Mouse (Mus musculus): ENCODE results near the gene Ehf.

Gene Ehf

GRCm38 (mm10) chr2:103310663-103311062 is 7.6 kb upstream of the Ehf start:
- POLR2A ChIA-PET = interaction anchor here in 1 of 4 experiments (0.7 to 1.8 kb wide), 3 partner anchors 10 to 16 kb away, joined by 3 to 4 read pairs (median 3); no protein-coding TSS in a partner anchor
- CTCF ChIA-PET = no interaction called here

GRCm38 (mm10) chr2:103306686-103307085 is 3.6 kb upstream of the Ehf start:
- CTCF ChIA-PET = no interaction called here
- POLR2A ChIA-PET = no interaction called here

DNA sequence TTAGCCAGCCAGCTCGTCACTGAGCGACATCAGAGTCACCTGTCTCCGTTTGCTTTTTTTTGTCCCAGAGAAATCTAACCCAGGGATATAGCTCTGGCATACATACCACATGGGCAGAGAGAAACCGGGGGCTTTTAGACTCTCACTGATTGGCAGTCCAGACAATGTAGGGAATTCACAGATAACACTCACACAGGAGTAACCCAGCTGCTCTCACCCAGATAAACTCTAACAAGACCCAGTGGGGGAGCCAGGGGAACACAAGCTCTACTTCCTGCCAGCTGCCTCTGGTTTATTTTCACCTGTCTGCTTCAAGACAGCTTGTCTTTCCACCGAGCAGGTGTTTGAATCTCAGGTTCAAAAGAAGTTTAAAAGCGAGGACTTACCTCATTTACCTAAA is 409 bp downstream of the Ehf start:
- CTCF ChIA-PET = interaction anchor here in 1 of 4 experiments (0.9 kb wide), 1 partner anchor 45 kb away, joined by 4 read pairs; no protein-coding TSS in a partner anchor
- POLR2A ChIA-PET = interaction anchor here in 1 of 4 experiments (2.1 kb wide), 1 partner anchor 14 kb away, joined by 7 read pairs; no protein-coding TSS in a partner anchor

GRCm38 (mm10) chr2:103298711-103299463 is 4.2 kb downstream of the Ehf start:
- ChIA-PET CTCF (interaction anchor here in 1 of 4 experiments (0.6 kb wide), 1 partner anchor 575 kb away, joined by 3 read pairs; no protein-coding TSS in a partner anchor), POLR2A (interaction anchor here in 1 of 4 experiments (0.9 kb wide), 1 partner anchor 182 kb away, joined by 3 read pairs; no protein-coding TSS in a partner anchor)

DNA sequence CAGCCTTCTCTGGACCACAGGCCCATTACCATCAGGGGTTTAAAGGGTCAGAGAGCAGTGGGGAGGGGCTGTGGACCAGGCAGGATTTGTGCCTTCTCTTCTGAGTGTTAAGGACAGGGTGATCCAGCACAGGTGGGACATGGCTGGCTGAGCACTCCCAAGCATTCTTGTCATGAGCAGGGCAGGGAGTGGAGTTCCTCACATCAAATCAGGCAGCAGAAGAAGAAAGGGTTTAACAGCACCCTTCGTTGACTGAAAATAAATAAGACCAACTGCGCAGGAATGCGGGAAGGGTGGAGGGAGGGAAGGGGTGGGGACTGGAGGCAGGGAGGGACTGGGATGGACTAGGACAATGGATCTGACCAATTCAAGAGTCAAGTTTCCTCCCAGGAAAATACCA is 8.6 kb downstream of the Ehf start:
- CTCF ChIA-PET = no interaction called here
- POLR2A ChIA-PET = interaction anchor here in 2 of 4 experiments (1.4 kb wide), 2 partner anchors 10 to 17 kb away, joined by 3 to 4 read pairs; no protein-coding TSS in a partner anchor

DNA sequence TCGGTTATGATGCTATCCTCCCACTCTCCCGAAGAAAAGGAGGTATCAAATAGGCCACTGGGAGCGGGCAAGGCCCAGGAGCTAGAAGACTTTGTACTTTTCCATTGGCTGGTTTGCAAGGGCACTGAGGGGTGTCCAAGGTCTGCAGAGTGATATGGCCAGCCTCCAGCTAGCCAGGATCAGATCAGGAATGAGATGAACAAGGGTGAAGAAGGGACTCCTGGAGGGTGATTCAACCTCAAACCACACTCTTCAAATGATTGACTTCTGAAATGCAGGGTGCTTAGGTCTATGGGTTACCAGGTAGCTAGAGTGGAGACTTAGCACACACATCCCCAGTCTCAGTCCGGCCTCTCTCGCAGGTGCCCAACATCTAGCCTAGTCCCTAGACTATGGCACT is 9.3 kb downstream of the Ehf start:
- ChIA-PET CTCF (no interaction called here), POLR2A (interaction anchor here in 1 of 4 experiments (0.7 kb wide), 1 partner anchor 1051 kb away, joined by 3 read pairs; no protein-coding TSS in a partner anchor)

DNA sequence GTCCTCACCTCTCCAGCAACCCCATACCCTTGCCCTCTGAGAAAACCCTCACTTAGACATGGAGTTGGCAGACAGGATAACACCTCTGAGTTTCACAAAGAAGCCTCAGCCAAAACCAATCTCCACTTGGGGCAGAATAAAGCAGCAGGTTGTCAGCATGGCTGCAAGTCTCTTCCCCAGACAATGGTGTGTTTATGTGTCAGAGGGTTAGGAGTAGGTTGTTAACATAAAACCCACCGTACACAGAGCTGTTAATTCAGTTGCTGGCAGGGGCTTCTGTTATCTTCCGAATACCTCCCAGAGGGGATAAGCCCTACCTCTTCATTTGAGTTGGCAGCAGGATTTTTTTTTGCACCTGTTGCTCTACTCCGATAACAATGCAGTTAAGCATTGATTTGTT is 9.9 kb downstream of the Ehf start:
- ChIA-PET CTCF (no interaction called here), POLR2A (interaction anchor here in 1 of 4 experiments (0.7 kb wide), 1 partner anchor 1050 kb away, joined by 3 read pairs; no protein-coding TSS in a partner anchor)

DNA sequence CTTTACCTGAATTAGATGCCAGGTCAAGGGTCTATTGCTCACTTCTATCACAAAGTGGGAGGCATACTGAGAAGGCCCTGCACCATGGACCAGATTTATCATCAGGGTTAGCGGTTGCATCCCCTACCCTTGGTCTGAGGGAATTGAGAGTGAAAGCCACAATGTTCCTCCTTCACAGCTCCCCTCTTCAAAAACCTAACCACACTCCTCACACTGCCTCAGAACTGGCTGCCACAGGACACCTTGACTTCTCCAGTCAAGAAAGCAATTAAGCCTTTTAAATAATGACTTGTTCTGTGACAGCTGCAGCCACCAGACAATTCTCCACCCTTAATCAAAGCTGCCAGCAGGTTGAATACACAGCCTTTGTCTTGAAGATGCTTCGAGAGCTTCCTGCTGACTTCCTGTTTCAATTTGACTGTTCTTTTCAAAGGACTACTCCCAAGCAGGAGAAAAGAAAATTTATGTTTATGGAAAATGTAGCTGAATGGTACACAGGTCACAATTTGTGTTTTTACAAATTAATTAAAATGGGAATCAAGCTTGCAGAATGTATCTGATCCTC is 12.3 kb downstream of the Ehf start:
- ChIA-PET POLR2A (interaction anchor here in 3 of 4 experiments (0.5 to 1.5 kb wide), 4 partner anchors 10 to 1312 kb away, joined by 3 to 4 read pairs (median 4); no protein-coding TSS in a partner anchor), CTCF (interaction anchor here in 3 of 4 experiments (0.6 to 1.1 kb wide), 3 partner anchors 29 to 159 kb away, joined by 3 to 7 read pairs (median 3); no protein-coding TSS in a partner anchor)

GRCm38 (mm10) chr2:103290167-103290566 is 12.9 kb downstream of the Ehf start:
- ChIA-PET CTCF (interaction anchor here in 1 of 4 experiments (0.6 kb wide), 1 partner anchor 57 kb away, joined by 3 read pairs; no protein-coding TSS in a partner anchor), POLR2A (interaction anchor here in 2 of 4 experiments (1.2 to 1.5 kb wide), 2 partner anchors 10 to 22 kb away, joined by 4 read pairs; no protein-coding TSS in a partner anchor)

GRCm38 (mm10) chr2:103289407-103289950 is 13.6 kb downstream of the Ehf start:
- ChIA-PET CTCF (no interaction called here), POLR2A (interaction anchor here in 1 of 4 experiments (1.2 to 1.8 kb wide), 2 partner anchors 11 to 14 kb away, joined by 4 to 7 read pairs; partner anchors contain the start of gene Ehf)

GRCm38 (mm10) chr2:103287716-103288115 is 15.4 kb downstream of the Ehf start:
- ChIA-PET POLR2A (interaction anchor here in 1 of 4 experiments (0.9 to 1.2 kb wide), 2 partner anchors 25 to 203 kb away, joined by 3 read pairs; no protein-coding TSS in a partner anchor), CTCF (no interaction called here)

DNA sequence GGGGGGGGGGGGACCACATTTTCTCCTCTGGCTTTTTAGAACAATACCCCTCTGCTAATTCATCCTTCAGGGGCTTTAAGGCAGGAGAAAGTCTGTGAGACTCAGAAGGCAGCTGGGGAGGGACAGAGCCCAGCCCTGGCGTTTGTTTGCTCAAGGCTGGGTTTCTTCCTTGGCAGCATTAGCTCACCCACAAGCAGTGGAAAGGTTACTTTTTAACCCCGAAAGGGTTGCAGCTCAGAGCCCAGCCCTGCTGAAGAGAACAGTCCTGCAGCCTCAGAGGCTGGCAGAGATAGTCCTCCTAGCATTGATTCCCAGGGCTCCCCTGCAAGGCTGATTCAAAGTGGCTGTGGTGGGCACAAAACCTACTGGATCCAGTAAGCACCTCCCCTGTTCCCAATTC is 17.5 kb downstream of the Ehf start:
- POLR2A ChIA-PET = no interaction called here
- CTCF ChIA-PET = no interaction called here

- CTCF ChIA-PET = no interaction called here
These were observed 19.3 kb downstream of the Ehf start for GRCm38 (mm10) chr2:103283730-103284129.

DNA sequence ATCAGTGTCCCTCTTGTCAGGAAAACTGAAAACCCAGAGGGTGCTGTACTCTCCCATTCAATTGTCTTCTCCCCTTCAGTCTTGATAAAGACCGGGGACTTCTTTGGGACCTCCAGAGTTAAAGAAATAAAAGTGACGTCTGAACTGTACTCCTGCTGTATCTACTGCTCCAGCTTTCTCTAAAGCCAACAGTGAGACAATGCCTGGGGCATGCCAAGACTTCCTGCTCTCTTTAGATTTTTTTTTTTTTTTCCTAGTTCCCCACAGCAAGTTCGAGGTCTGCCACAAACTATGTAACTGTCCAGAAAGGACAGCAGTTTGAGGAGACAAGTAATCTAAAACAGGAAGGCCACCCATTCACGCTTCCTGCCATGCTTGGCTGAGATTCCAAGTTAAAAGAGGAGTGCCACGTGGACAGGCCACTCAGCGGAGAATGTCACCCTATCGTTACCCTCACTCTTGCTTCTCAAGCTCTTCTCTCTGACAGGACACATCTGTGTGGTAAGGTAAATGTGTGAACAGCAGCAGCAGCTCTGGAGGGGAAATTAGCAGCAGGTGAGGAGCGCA is 20.8 kb downstream of the Ehf start:
- POLR2A ChIA-PET = no interaction called here
- CTCF ChIA-PET = no interaction called here

More at GRCm38 (mm10) chr2:103283730-103284129, 19.3 kb downstream of the Ehf start:
- POLR2A ChIA-PET = interaction anchor here in 2 of 4 experiments (0.7 to 1.0 kb wide), 2 partner anchors 14 to 18 kb away, joined by 3 read pairs; no protein-coding TSS in a partner anchor

- ChIA-PET CTCF (no interaction called here), POLR2A (no interaction called here)
These were observed 23.2 kb downstream of the Ehf start for GRCm38 (mm10) chr2:103279927-103280326.

- POLR2A ChIA-PET = no interaction called here
- CTCF ChIA-PET = no interaction called here
These were observed 24.6 kb downstream of the Ehf start for GRCm38 (mm10) chr2:103278476-103278875.

DNA sequence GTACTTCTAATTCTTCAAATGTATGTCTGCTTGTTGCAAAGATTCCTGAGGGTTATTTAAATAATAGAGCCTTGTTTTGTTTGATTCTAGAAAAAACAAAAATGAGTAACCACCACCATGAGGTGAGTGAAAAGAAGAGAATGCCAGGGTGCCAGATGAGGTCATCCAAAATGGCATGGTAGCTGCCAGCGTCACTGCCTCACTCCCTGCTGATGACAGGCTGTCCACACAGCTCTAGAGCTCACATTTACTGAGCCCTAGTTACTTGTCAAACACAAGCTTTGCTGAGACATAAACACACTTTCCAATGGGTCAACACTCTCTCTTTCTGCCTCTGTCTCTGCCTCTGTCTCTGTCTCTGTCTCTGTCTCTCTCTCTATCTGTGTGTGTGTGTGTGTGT is 25.3 kb downstream of the Ehf start:
- ChIA-PET POLR2A (interaction anchor here in 1 of 4 experiments (0.6 kb wide), 1 partner anchor 55 kb away, joined by 5 read pairs; no protein-coding TSS in a partner anchor), CTCF (no interaction called here)

DNA sequence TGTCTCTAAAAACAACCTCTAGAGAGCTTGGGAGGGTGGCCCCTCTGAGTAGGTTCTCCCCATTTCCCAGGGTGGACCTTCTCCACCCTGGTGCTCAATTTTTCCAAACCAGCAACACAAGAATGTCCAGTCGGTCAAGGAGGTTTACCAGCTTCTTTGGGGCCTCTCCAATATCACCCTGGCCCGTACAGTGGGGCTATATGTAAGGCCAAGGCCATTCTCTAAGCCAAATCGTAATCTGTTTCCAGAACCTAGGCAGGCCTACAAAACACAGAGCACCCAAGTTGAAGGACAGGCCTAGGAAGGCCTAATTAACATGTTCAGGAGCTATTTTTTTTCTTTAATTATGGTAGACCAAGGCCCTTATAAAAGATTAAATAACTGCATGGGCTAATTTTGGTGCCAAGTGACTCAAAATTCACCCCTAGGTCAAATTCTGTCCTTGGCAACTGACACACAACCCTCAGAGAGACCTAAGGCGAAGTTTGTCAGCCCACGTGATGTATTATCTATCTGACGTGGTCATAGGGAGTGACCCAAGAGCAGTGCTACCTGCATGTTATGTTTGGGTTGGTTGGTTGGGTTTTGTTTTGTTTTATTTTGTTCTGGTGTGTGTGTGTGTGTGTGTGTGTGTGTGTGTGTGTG is 27.6 kb downstream of the Ehf start:
- POLR2A ChIA-PET = interaction anchor here in 1 of 4 experiments (0.6 to 1.2 kb wide), 2 partner anchors 20 to 57 kb away, joined by 3 to 6 read pairs; no protein-coding TSS in a partner anchor
- CTCF ChIA-PET = no interaction called here

DNA sequence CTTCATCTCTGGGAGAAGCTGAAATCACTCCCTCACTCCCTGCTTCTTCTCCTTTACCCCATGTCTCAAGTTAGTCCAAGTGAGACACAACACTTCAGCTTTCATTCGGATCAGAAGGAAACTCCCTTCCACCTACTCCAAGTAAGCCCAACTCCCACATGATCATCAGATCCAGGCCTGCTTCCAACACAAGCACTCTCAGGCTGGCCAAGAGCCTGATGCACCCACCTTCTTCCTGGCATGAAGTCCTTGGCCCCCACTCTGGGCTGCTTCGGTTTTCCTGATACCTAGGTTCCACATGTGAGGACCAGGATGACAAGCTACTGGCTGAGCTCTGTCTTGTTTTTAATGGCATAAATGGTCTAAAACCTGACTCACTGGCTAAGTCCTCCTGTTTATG is 28.3 kb downstream of the Ehf start:
- POLR2A ChIA-PET = interaction anchor here in 1 of 4 experiments (0.6 kb wide), 1 partner anchor 190 kb away, joined by 3 read pairs; no protein-coding TSS in a partner anchor
- CTCF ChIA-PET = no interaction called here
